Mouse (Mus musculus): ENCODE measurements at regions not wholly inside any gene's neighbourhood (a gene's known extent, or its start where the extent isn't known, plus 50 kb on each side); places are given as distances from the start of the nearest gene placed in this dataset.
"Not testable (repeated sequence)": the region's sequence is repeated elsewhere in the genome, so short reads cannot be mapped to it uniquely, and the experiment has no call there.

GRCm38 (mm10) chr12:15562826-15563225 lies 253.9 kb downstream of the Trib2 start:
- DNase-seq, result no peak

GRCm38 (mm10) chr12:15555471-15555870 lies 261.3 kb downstream of the Trib2 start:
- DNase-seq, result no peak

GRCm38 (mm10) chr12:15553681-15554007 lies 263.1 kb downstream of the Trib2 start:
- DNase-seq, result no peak

- no peak for DNase-seq
These were observed 263.6 kb downstream of the Trib2 start for GRCm38 (mm10) chr12:15552979-15553680.

- no peak for DNase-seq
These were observed 264.5 kb downstream of the Trib2 start for GRCm38 (mm10) chr12:15552210-15552609.

GRCm38 (mm10) chr12:15551281-15551900 lies 265.3 kb downstream of the Trib2 start:
- no peak for DNase-seq

- DNase-seq, result no peak
These were observed 272.4 kb downstream of the Trib2 start for GRCm38 (mm10) chr12:15544351-15544750.

- no peak for DNase-seq
These were observed 274.2 kb downstream of the Trib2 start for GRCm38 (mm10) chr12:15542486-15542885.

GRCm38 (mm10) chr12:15536852-15537368 lies 279.8 kb downstream of the Trib2 start:
- no peak for DNase-seq

- DNase-seq, result no peak
These were observed 280.5 kb downstream of the Trib2 start for GRCm38 (mm10) chr12:15536247-15536646.

- peak; percentile 44 for DNase-seq
These were observed 280.9 kb downstream of the Trib2 start for GRCm38 (mm10) chr12:15535822-15536221.

GRCm38 (mm10) chr12:15520783-15521407 lies 295.8 kb downstream of the Trib2 start:
- DNase-seq, result no peak

- DNase-seq, result no peak
These were observed 304.7 kb downstream of the Trib2 start for GRCm38 (mm10) chr12:15511994-15512393.

GRCm38 (mm10) chr12:15507576-15507975 lies 309.1 kb downstream of the Trib2 start:
- no peak for DNase-seq

- no peak for DNase-seq
These were observed 323.1 kb downstream of the Trib2 start for GRCm38 (mm10) chr12:15493640-15494039.

GRCm38 (mm10) chr12:15472741-15473140 lies 344.0 kb downstream of the Trib2 start:
- no peak for DNase-seq

- DNase-seq, result no peak
These were observed 357.3 kb downstream of the Trib2 start for GRCm38 (mm10) chr12:15459429-15459828.

- DNase-seq, result not testable (repeated sequence)
These were observed 360.4 kb downstream of the Trib2 start for GRCm38 (mm10) chr12:15456369-15456768.

GRCm38 (mm10) chr12:15455744-15456143 lies 361.0 kb downstream of the Trib2 start:
- DNase-seq, result no peak

- no peak for DNase-seq
These were observed 367.2 kb downstream of the Trib2 start for GRCm38 (mm10) chr12:15449484-15449883.

- no peak for DNase-seq
These were observed 400.4 kb downstream of the Trib2 start for GRCm38 (mm10) chr12:15416180-15416766.

GRCm38 (mm10) chr12:15410419-15410818 lies 406.3 kb downstream of the Trib2 start:
- no peak for DNase-seq

GRCm38 (mm10) chr12:15407577-15407976 lies 409.1 kb downstream of the Trib2 start:
- not testable (repeated sequence) for DNase-seq

GRCm38 (mm10) chr12:15392641-15393040 lies 424.1 kb downstream of the Trib2 start:
- DNase-seq, result no peak

Measured in cerebellum, adult 9-11 months (tissue).